Mouse (Mus musculus): ENCODE measurements around the gene Ifitm7.

- TF ChIP-seq CTCF (IDR thresholded peaks at IDR 0.05; ENCODE audit: low read depth, low read length) (no peak), POLR2A (IDR thresholded peaks at IDR 0.05; ENCODE audit: insufficient read depth, low read length) (no peak)
Observed at GRCm38 (mm10) chr16:14033076-14033475, 46.4 kb upstream of the Ifitm7 start.
